Mouse (Mus musculus) midbrain, embryonic 12.5 days (tissue): ENCODE results near the gene Cars. TPM values are rescaled to one million over a fixed set of nuclear protein-coding genes. Genes with fewer than 3 reads are reported as not detected.

ENCODE experiments used
- microRNA-seq: library from miRNA; unstranded; fragments of <30 nt; microRNA quantifications from one replicate; pipeline ENCODE4, GENCODE M21; 2017
- polyA plus RNA-seq: library from polyadenylated mRNA; unstranded; fragments of >200 nt; fragmentation: Nextera tagmentation; extraction: Ambion mirVana; gene quantifications from 2 replicates; pipeline ENCODE4 v1.2.1, GENCODE M21; 2016

Cars gene
- polyA plus RNA-seq, 1 experiment from 2014 or later: 67.5 TPM

Small RNAs within 50 kb of the gene (microRNA-seq; reads per million reads assigned to microRNA genes)
- gene Mir7064: 7.4 reads per million, percentile 24 among the genes with 10 or more reads in this experiment

Other genes with a start within 250 kb of the Cars start
- 875 and 1,070 TPM in 2 replicates for gene Cdkn1c, start 139.0 kb downstream of the Cars start, polyA plus RNA-seq
- gene Slc22a18, start 126.4 kb downstream of the Cars start, polyA plus RNA-seq: 0.38 and 0.48 TPM in 2 replicates
- 1.4 and 1.5 TPM in 2 replicates for gene Phlda2, start 96.9 kb downstream of the Cars start, polyA plus RNA-seq
- 345 and 355 TPM in 2 replicates for gene Nap1l4, start 51.0 kb downstream of the Cars start, polyA plus RNA-seq
- gene Tnfrsf26, start 28.6 kb upstream of the Cars start, polyA plus RNA-seq: 0.23 and 0.24 TPM in 2 replicates
- gene Tnfrsf22, start 49.6 kb upstream of the Cars start, polyA plus RNA-seq: 5.9 and 7.6 TPM in 2 replicates
- 0.57 and 0.60 TPM in 2 replicates for gene Tnfrsf23, start 85.8 kb upstream of the Cars start, polyA plus RNA-seq
- 21.6 and 22.1 TPM in 2 replicates for gene Osbpl5, start 156.9 kb upstream of the Cars start, polyA plus RNA-seq
- gene Mrgprg, start 166.9 kb upstream of the Cars start, polyA plus RNA-seq: not detected in 2 replicates
- gene Mrgpre, start 184.4 kb upstream of the Cars start, polyA plus RNA-seq: 2.2 and 3.0 TPM in 2 replicates
- gene Nadsyn1, start 222.8 kb upstream of the Cars start, polyA plus RNA-seq: 8.0 and 10.2 TPM in 2 replicates
- gene Dhcr7, start 223.1 kb upstream of the Cars start, polyA plus RNA-seq: 61.5 and 71.2 TPM in 2 replicates